Mouse (Mus musculus) testis, postnatal 10 days (tissue): ENCODE data around the gene Tead4.
"Not testable (repeated sequence)": the region's sequence is repeated elsewhere in the genome, so short reads cannot be mapped to it uniquely, and the experiment has no call there.

Source experiments
- DNase-seq: peaks from one replicate; pipeline ENCODE4 v3.0.0; 2021; ENCODE audit warnings: low spot score

Tead4 gene

GRCm38 (mm10) chr6:128300134-128301001 lies at the start of gene Tead4:
Gene Tead4 (minus strand): TSS chr6:128300823.
- DNase-seq, result peak; percentile 75

GRCm38 (mm10) chr6:128349711-128350110 lies 49.1 kb upstream of the Tead4 start:
- no peak for DNase-seq

GRCm38 (mm10) chr6:128346782-128347181 lies 46.2 kb upstream of the Tead4 start:
- DNase-seq, result no peak

GRCm38 (mm10) chr6:128345623-128346022 lies 45.0 kb upstream of the Tead4 start:
- DNase-seq, result no peak

- DNase-seq, result no peak
Observed at GRCm38 (mm10) chr6:128341956-128342723, 41.5 kb upstream of the Tead4 start.

GRCm38 (mm10) chr6:128338876-128339275 lies 38.3 kb upstream of the Tead4 start:
- DNase-seq, result no peak

- no peak for DNase-seq
Observed at GRCm38 (mm10) chr6:128337467-128337866, 36.8 kb upstream of the Tead4 start.

- peak; percentile 88 for DNase-seq
Observed at GRCm38 (mm10) chr6:128334397-128335124, 33.9 kb upstream of the Tead4 start.

GRCm38 (mm10) chr6:128318317-128318716 lies 17.7 kb upstream of the Tead4 start:
- peak; percentile 60 for DNase-seq

GRCm38 (mm10) chr6:128315597-128315996 lies 15.0 kb upstream of the Tead4 start:
- DNase-seq, result no peak

GRCm38 (mm10) chr6:128314796-128315195 lies 14.2 kb upstream of the Tead4 start:
- DNase-seq, result no peak

GRCm38 (mm10) chr6:128308311-128308710 lies 7.7 kb upstream of the Tead4 start:
- peak; percentile 81 for DNase-seq

- no peak for DNase-seq
Observed at GRCm38 (mm10) chr6:128304801-128305200, 4.2 kb upstream of the Tead4 start.

- not testable (repeated sequence) for DNase-seq
Observed at GRCm38 (mm10) chr6:128302640-128303039, 2.0 kb upstream of the Tead4 start.

- no peak for DNase-seq
Observed at GRCm38 (mm10) chr6:128301891-128302290, 1.3 kb upstream of the Tead4 start.

GRCm38 (mm10) chr6:128301458-128301857 lies 835 bp upstream of the Tead4 start:
- no peak for DNase-seq

GRCm38 (mm10) chr6:128299292-128300133 lies 1.1 kb downstream of the Tead4 start:
- DNase-seq, result no peak

GRCm38 (mm10) chr6:128298246-128298645 lies 2.4 kb downstream of the Tead4 start:
- no peak for DNase-seq

GRCm38 (mm10) chr6:128296750-128297393 lies 3.8 kb downstream of the Tead4 start:
- no peak for DNase-seq

GRCm38 (mm10) chr6:128295876-128296749 lies 4.5 kb downstream of the Tead4 start:
- peak; percentile 63 for DNase-seq
